Mouse (Mus musculus) right cerebral cortex, postnatal 10 days (tissue): ENCODE measurements around the gene Foxa3.

Experiments
- DNase-seq, 2 experiments: peaks; one replicate each; pipeline ENCODE4 v3.0.0; 2021; ENCODE audit warnings: low spot score in 2 of 2

Foxa3 gene

GRCm38 (mm10) chr7:19000421-19000820, 22.9 kb downstream of the Foxa3 start:
- no peak for DNase-seq

GRCm38 (mm10) chr7:18998835-18999234, 24.5 kb downstream of the Foxa3 start:
- no peak for DNase-seq

GRCm38 (mm10) chr7:18993036-18993435, 30.3 kb downstream of the Foxa3 start:
- DNase-seq: no peak

GRCm38 (mm10) chr7:18992294-18992675, 31.1 kb downstream of the Foxa3 start:
- peak; percentile 66 to 69 for DNase-seq

GRCm38 (mm10) chr7:18991660-18992293, 31.6 kb downstream of the Foxa3 start:
- DNase-seq: peak; percentile 61 to 63

- DNase-seq: peak; percentile 100
These were observed 32.6 kb downstream of the Foxa3 start, which contains the start of gene Mypop for GRCm38 (mm10) chr7:18990601-18991295. Gene Mypop (plus strand): TSS chr7:18991245.

- DNase-seq: peak in 1 of 2 experiments; percentile 76
These were observed 33.3 kb downstream of the Foxa3 start for GRCm38 (mm10) chr7:18989995-18990394.

GRCm38 (mm10) chr7:18988780-18989179, 34.6 kb downstream of the Foxa3 start:
- no peak for DNase-seq

- DNase-seq: no peak
These were observed 35.6 kb downstream of the Foxa3 start for GRCm38 (mm10) chr7:18987747-18988146.

GRCm38 (mm10) chr7:18987100-18987499, 36.2 kb downstream of the Foxa3 start, which contains the start of gene Nanos2:
Gene Nanos2 (plus strand): TSS chr7:18987400.
- DNase-seq: no peak

GRCm38 (mm10) chr7:18986503-18986902, 36.8 kb downstream of the Foxa3 start:
- DNase-seq: no peak

GRCm38 (mm10) chr7:18978381-18978780, 45.0 kb downstream of the Foxa3 start:
- DNase-seq: no peak

GRCm38 (mm10) chr7:18970956-18971355, 52.4 kb downstream of the Foxa3 start:
- DNase-seq: no peak

GRCm38 (mm10) chr7:18967603-18968002, 55.7 kb downstream of the Foxa3 start:
- DNase-seq: no peak

- DNase-seq: no peak
These were observed 58.0 kb downstream of the Foxa3 start for GRCm38 (mm10) chr7:18965312-18965711.

GRCm38 (mm10) chr7:18963294-18963843, 60.0 kb downstream of the Foxa3 start:
- no peak for DNase-seq
